Mouse (Mus musculus): ENCODE measurements around the gene Nqo1. TPM values are rescaled to one million over a fixed set of nuclear protein-coding genes. Genes with fewer than 3 reads are reported as not detected.

The Nqo1 gene
- 1 to 10 TPM; 5.2 to 7.8 (median 6.7) TPM for total RNA-seq (2022)

DNA sequence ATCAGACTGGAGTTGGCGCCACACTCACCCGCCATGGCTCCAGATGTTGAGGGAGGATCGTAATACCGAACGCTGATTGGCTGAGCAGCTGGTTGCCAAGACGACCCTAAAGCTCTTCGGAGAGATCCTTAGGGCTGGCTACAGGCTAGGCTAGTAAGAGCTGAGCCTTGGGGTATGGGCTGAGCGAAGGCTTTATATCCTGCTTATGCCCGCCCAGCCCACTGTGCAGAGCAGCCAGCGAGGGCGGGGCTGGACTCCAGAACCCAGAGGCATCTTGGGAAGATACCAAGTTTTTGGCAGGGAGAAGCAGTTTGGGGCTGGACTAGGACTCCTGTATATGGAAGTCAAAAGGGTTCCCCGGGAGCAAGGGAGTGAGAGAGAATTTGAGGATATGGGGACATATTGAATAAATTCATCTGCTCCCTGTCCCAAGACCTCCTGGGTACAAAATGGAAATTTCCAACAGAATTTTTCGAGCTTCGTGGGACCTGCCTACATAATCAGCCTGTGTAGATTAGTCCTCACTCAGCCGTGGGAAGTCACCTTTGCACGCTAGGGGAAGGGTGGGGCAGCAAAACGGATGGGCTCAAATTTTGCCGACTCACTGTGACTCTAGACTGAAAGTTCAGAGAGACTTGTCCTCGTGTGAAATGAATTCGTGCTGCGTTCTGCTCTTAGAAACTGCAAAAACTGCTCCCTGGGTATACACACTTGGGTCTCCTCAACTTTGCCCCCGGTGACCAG is at the start of gene Nqo1:
Nqo1 (minus strand) TSS at position 169 of the 744 bp plus-strand sequence.
- peak; percentile 36 to 61 for DNase-seq (ENCODE audit: low spot score in 2 of 2)

DNA sequence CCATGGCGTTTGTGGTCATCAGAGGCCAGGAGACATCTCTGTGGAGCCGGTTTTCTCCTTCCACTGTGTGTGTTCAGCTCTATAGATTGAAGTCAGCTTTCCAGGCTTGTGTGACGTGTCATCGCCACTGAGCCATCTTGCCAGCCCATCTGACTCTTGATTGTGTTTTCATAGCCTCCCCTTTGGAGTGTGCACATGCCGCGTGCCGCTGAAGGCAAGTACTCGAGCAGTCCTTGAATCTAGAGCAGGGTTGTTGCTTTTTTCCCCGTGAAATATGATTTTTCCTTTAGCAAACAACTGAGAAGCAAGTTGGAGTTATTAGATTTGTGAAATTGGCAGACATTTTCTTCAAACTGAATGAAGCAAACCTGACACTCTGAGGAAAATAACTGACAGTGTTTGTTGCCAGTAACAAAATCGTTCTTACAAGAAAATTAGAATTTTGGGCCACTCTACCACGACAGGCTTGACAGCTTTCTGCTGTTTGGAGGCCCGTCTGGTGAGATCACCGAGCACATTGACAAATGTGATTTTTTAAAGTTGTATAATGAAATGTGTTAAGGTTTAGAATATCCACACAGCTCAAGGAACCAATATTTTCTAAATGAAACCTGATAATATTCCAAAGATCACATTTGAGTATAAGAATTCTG is 48.5 kb upstream of the Nqo1 start:
- DNase-seq (ENCODE audit: low spot score in 2 of 2) = no peak

- DNase-seq (ENCODE audit: low spot score in 2 of 2) = no peak
Observed at GRCm38 (mm10) chr8:107449655-107450054, 46.6 kb upstream of the Nqo1 start.

GRCm38 (mm10) chr8:107449130-107449529 is 46.1 kb upstream of the Nqo1 start:
- no peak for DNase-seq (ENCODE audit: low spot score in 2 of 2)

GRCm38 (mm10) chr8:107448382-107448889 is 45.4 kb upstream of the Nqo1 start:
- DNase-seq (ENCODE audit: low spot score in 2 of 2) = no peak

DNA sequence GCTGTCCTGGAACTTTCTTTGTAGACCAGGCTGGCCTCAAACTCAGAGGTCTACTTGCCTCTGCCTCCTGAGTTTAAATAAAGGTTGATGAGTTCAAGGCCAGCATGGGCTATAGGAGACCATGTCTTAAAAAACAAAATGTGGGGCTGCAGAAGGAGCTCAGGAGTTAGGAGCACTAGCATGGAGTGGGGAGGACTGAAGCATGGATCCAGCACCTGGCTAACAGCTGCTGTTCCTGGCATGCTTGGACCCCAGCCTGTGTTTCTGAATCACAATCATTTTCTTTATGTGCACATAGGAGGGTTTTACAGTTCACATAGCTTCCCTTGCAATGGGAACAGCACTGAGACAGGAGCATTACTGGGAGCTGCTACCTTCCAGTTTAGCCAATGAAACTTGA is 44.7 kb upstream of the Nqo1 start:
- no peak for DNase-seq (ENCODE audit: low spot score in 2 of 2)

GRCm38 (mm10) chr8:107444626-107445025 is 41.6 kb upstream of the Nqo1 start:
- DNase-seq (ENCODE audit: low spot score in 2 of 2) = no peak

GRCm38 (mm10) chr8:107439880-107440625 is 37.0 kb upstream of the Nqo1 start:
- DNase-seq (ENCODE audit: low spot score in 2 of 2) = no peak

DNA sequence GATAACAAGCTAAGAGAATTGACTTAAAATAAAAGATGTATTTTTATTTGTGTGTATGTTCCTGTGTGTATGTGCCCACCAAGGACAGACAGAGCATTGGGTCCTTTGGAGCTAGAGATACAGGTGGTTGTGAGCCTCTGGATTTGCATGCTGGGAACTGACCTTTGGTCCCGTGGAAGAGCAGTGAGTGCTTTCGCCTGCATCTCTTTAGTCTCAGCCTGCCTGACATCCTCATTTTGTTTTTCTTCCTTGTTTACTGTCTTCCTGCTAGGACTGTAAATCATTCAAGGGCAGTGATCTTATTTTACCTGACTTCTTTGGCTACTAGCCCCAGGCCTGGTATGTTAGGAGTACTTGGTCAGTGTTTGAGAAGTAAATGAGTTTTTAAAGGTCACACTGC is 34.7 kb upstream of the Nqo1 start:
- DNase-seq (ENCODE audit: low spot score in 2 of 2) = no peak

DNA sequence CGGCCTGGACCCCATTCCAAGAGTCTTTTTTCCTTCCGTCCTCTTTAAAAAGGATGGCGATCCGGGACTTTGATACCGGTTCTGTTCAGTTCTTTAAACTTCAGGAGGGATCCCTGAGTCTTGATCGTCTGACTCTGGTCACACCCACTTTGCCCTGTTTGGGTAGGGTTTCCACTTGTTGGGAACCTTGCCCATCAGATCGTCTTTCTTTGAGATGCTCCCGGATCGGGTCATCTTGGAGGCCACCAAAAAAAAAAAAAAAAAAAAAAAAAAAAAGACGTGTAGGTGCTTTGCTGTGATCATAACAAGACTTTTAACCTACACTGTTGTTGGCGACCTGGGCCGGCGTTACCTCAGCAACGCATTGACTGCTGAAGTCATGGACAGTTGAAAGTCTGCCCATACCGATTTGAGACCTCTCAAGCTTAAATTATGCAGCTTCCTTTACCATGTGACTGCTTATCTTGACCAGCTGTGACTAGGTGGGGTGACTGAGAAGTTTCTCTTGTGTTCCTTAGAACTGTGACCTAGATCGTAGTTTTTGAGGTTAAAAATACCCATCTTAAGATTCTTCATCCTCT is 33.9 kb upstream of the Nqo1 start:
- no peak for DNase-seq (ENCODE audit: low spot score in 2 of 2)

DNA sequence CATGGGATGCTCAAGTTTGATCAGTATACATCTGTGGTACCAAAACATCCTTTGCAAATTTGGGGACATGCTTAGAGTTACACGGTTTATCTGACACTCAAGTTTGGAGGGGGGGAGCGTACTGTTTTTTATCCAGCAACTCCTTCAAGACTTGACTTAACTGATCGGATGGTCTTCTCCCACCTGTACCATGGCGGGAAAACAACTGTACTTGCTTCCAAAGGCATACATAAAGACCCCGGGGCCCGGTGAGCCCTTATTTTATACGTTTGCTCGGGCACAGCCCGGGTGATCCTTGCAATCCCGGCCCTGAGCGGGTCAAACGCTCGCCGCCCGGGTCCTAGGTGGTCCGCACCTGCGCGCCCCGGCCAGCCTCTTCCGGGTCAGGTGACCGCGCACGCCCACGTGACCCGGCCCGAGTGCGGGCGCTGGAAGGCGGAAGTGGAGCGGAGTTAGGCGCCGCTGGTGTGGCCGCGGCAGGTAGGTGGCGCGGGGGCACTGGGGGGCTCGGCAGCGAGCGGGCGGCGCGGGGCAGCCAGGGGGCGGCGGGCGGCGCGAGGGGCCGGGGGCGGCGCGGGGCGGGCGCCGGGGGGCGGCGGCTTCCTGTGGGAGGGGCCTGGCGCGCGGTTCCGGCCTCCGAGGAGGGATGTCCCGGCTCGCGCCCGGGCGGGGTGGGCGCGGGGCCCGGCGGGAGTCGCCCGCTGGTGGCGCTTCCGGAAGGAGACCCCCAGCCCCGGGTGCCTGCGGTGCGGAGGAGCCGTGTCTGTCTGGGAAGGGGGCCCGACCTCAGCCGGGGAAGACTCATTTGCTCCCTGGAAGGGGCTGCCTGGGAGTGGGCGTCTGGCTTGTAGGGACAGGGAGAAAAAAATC is 33.2 kb upstream of the Nqo1 start, which contains the start of gene Wwp2:
Wwp2 (plus strand) TSS at position 404 of the 870 bp plus-strand sequence.
- DNase-seq (ENCODE audit: low spot score in 2 of 2) = peak; percentile 68 to 72

DNA sequence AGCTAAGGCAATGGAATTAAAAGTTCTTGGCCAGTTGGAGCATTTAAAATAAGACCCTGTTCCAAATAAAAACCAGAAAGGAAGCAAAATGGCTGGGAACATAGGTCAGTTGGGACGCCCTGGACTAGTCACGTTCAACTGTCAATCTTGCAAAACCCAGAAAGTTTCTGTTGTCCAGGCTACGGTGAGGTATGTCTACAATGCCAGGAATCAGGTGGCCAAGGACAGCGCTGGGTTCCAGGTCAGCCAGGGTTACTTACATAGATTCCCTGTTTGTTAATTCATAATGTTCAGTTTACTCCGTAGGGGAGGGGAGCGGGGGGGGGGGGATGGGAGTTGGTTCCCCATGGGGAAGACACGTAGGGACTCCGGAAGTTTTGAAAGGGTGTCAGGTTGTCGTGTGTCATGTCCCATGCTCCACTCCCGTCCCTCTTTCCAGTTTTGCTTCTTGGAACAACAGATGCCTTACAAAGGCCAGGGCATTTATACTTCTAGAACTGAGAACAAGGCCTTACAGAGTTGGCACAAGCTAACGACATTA is 32.5 kb upstream of the Nqo1 start:
- no peak for DNase-seq (ENCODE audit: low spot score in 2 of 2)

GRCm38 (mm10) chr8:107430821-107431220 is 27.8 kb upstream of the Nqo1 start:
- DNase-seq (ENCODE audit: low spot score in 2 of 2) = no peak

- no peak for DNase-seq (ENCODE audit: low spot score in 2 of 2)
Observed at GRCm38 (mm10) chr8:107425230-107425597, 22.2 kb upstream of the Nqo1 start.

DNA sequence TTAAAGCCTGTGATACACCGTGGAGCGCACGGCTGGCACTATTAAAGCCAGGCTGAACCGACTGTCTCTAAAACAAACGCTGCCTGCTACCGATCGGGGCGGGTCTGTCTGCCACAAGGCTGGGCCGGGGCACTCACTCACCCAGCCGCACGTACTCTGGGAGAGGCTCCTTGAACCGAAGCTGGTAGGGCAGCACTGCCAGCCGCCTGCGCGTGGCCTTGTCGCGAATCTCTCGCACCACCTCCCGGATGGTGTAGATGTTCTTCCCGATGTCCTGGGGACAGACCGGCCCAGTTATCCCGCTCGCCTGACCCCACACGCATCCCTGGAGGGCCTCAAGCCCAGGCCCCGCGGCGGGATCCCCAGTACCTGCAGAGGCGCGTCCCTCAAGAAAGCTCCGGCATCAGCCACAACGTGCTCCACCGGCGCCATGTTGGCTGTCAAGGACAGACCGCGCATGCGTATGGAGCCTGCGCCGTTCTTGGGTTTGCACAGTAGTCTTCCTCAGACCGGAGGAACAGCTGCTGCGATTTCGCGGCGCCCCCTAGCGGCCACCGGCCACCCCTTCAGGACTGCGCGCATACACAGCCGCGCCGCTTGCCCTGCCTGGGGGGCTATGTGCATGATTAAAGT is 21.7 kb upstream of the Nqo1 start, which contains the start of gene Nob1:
Nob1 (minus strand) TSS at position 455 of the 633 bp plus-strand sequence.
- DNase-seq (ENCODE audit: low spot score in 2 of 2) = peak; percentile 94 to 95

DNA sequence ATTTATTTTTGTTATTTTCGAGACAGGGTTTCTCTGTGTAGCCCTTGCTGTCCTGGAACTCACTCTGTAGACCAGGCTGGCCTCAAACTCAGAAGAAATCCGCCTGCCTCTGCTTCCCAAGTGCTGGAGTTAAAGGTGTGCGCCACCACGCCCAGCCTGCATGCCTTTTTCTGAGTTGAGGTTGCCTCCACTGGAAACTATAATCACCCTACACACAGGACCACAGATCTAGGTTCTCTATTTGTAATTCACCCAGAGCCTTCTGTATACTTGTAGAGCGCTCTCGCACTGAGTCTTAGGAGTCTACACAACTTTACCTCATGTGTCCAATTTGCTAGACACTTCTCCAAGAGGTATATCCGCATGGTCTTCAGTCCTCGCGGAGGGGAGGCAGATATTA is 21.2 kb upstream of the Nqo1 start:
- no peak for DNase-seq (ENCODE audit: low spot score in 2 of 2)

- DNase-seq (ENCODE audit: low spot score in 2 of 2) = no peak
Observed at GRCm38 (mm10) chr8:107417001-107417400, 14.0 kb upstream of the Nqo1 start.

GRCm38 (mm10) chr8:107413881-107414280 is 10.9 kb upstream of the Nqo1 start:
- no peak for DNase-seq (ENCODE audit: low spot score in 2 of 2)

DNA sequence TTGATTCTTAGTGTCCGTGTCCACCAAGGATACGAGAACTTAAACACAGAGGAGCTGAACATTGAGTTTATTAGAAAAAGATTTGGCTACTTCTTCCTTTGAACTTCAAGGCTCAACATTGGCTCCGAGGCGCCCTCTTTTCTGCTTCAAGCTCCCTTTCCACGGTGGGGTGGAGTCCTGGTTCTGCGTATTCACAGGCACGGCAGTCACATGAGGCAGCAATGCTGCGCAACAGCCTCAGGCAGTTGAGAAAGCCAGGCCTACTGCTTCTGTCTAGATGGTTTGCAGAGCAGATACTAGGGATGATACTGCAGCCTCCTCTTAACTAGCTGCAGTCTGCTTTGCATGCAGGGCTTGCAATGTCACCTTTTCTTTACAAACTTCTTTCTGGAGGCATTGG is 9.5 kb upstream of the Nqo1 start:
- no peak for DNase-seq (ENCODE audit: low spot score in 2 of 2)

- no peak for DNase-seq (ENCODE audit: low spot score in 2 of 2)
Observed at GRCm38 (mm10) chr8:107411391-107411790, 8.4 kb upstream of the Nqo1 start.

Data from left cerebral cortex, adult 8-10 months (tissue).